Mouse (Mus musculus) spleen, adult 2 months (tissue): ENCODE results near the gene A330070K13Rik.

Source experiments
- CTCF ChIP-seq: fragments of 200-500 bp; IDR thresholded peaks from 2 replicates; pipeline ENCODE4 v1.5.1; 2011; ENCODE audit warnings: mild to moderate bottlenecking, inconsistent platforms; ENCODE audit not compliant: insufficient read depth, insufficient read length, insufficient replicate concordance; ENCODE audit errors: extremely low read depth
- POLR2A ChIP-seq: fragments of 200-500 bp; IDR thresholded peaks from 2 replicates; pipeline ENCODE4 v1.6.1; 2011; ENCODE audit warnings: low read depth, low read length, inconsistent platforms

DNA sequence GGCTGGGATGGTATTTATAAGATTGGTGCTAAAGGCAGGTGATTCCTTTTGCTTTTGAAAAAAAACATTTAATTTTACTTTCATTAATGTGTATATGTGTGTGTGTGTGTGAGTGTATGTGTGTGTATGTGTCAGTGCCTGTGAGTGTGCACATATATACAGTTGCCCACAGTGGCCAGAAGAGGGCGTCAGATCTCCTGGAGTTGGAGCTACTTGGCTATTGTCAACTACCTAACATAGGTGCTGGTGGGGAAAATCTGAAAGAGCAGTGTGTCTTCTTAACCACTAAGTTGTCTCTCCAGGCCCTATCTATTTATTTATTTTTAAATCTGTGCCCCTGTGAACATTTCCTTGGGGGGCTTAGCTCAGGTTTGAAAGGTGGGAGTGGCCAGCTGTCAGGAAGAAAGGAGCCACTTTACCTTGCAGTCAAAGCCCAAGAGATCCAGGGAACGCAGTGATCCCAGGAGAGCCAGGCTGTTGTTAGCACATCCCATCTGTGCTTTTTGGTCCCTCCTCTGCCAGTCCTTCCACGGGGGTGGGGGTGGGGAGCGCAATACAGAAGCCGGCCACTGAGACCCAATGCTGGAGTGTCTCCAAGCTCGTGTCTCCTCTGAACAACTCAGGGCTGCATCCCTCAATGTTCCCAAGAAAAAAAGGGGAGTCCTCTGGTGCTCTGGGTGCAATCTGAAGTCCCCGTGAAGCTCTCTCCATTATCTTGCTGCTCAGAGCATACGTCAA is 9.4 kb upstream of the A330070K13Rik start:
- TF ChIP-seq CTCF (no peak), POLR2A (no peak)
